Mouse (Mus musculus) cortical plate, adult 2 months (tissue): ENCODE results near the gene Cep68. TPM values are rescaled to one million over a fixed set of nuclear protein-coding genes. Genes with fewer than 3 reads are reported as not detected.

ENCODE experiments used
- H3K27ac ChIP-seq: fragments of 200-500 bp; 2 replicates; pipeline ENCODE4 v1.5.1; 2012; ENCODE audit warnings: low read length, control low read depth, inconsistent platforms; ENCODE audit not compliant: insufficient read depth
- H3K4me1 ChIP-seq: fragments of 200-500 bp; 2 replicates; pipeline ENCODE4 v1.6.1; 2011; ENCODE audit warnings: low read length; ENCODE audit not compliant: control insufficient read depth, insufficient read depth
- H3K4me3 ChIP-seq: fragments of 200-500 bp; 2 replicates; pipeline ENCODE4 v1.5.1; 2011; ENCODE audit warnings: mild to moderate bottlenecking, low read length, control low read depth; ENCODE audit not compliant: insufficient read depth
- CTCF ChIP-seq: fragments of 200-500 bp; IDR thresholded peaks from 2 replicates; pipeline ENCODE4 v1.5.1; 2011; ENCODE audit warnings: mild to moderate bottlenecking, control low read depth, low read length; ENCODE audit not compliant: insufficient read depth; ENCODE audit errors: extremely low read depth
- POLR2A ChIP-seq: fragments of 200-500 bp; IDR thresholded peaks from 2 replicates; pipeline ENCODE4 v1.6.1; 2011; ENCODE audit warnings: mild to moderate bottlenecking, low read length, control low read depth; ENCODE audit not compliant: insufficient read depth; ENCODE audit errors: extremely low read depth
- polyA plus RNA-seq: library from polyadenylated mRNA; depleted of rRNA; stranded (reverse); fragments of >200 nt; gene quantifications from 2 replicates; pipeline ENCODE4 v1.2.3, GENCODE M21; 2012

The Cep68 gene
- polyA plus RNA-seq, 1 experiment = 17.3 TPM

DNA sequence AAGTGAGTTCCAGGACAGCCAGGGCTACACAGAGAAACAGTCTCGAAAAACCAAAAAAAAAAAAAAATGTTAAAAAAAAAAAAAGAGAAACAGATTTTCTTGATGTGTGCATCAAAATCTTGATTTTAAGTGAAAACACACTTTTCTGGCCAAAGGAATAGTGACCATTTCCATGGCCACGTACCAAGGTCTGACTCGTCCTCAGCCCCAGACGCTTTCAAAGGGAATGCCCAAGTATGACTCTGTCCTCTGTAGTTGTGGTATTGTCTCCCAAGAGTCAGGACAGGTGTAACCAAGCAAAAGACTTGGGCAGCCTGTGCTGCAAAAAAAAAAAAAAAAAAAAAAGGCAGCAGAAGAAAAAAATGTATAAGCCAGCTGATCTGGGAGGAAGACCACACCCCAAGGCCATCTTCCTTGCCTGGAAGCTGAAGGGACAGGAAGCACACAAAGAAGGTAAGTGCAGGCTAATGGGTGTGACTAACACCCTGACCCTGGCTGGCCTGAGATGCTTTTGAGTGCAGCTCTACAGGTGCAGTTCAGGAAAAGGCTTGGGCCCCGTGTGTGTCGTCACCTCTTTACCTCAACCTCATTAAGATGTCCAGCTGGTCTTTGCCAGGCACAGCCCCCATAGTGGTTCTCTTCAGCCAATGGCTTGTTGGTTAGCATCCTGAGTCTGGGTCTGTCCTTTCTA lies 6.7 kb downstream of the Cep68 start:
- Histone ChIP-seq H3K4me1 (peaks cover 9% of the 10 kb centered on the region), H3K4me3 (no peak overlapping the region), H3K27ac (no peak overlapping the region)
- TF ChIP-seq CTCF = no peak
- no peak for TF ChIP-seq POLR2A

GRCm38 (mm10) chr11:20241311-20241710 lies 7.9 kb downstream of the Cep68 start:
- Histone ChIP-seq H3K4me3 (no peak overlapping the region), H3K4me1 (peaks cover 4% of the 10 kb centered on the region), H3K27ac (no peak overlapping the region)
- TF ChIP-seq CTCF (no peak), POLR2A (no peak)

GRCm38 (mm10) chr11:20240331-20240730 lies 8.9 kb downstream of the Cep68 start:
- H3K4me1 ChIP-seq = peaks cover 2% of the 10 kb centered on the region
- TF ChIP-seq CTCF (no peak), POLR2A (no peak)
- H3K27ac ChIP-seq = no peak overlapping the region; the same call in 1 of the 2 replicates
- H3K4me3 ChIP-seq = no peak overlapping the region

GRCm38 (mm10) chr11:20239279-20239861 lies 9.9 kb downstream of the Cep68 start:
- TF ChIP-seq CTCF = no peak
- no peak for TF ChIP-seq POLR2A
- peaks cover 2% of the 10 kb centered on the region; the same call in 1 of the 2 replicates for H3K4me1 ChIP-seq
- no peak overlapping the region for H3K4me3 ChIP-seq
- H3K27ac ChIP-seq = no peak overlapping the region

- H3K27ac ChIP-seq = no peak overlapping the region
- H3K4me3 ChIP-seq = no peak overlapping the region
- TF ChIP-seq CTCF = no peak
- no peak for TF ChIP-seq POLR2A
- H3K4me1 ChIP-seq = peaks cover 2% of the 10 kb centered on the region; the same call in 1 of the 2 replicates
Measured at GRCm38 (mm10) chr11:20237976-20238375, 11.3 kb downstream of the Cep68 start.

GRCm38 (mm10) chr11:20237018-20237417 lies 12.2 kb downstream of the Cep68 start:
- no peak overlapping the region for H3K27ac ChIP-seq
- H3K4me1 ChIP-seq = peaks cover 2% of the 10 kb centered on the region; the same call in 1 of the 2 replicates
- no peak overlapping the region for H3K4me3 ChIP-seq
- TF ChIP-seq POLR2A = no peak
- TF ChIP-seq CTCF = no peak

- Histone ChIP-seq H3K4me3 (no peak overlapping the region), H3K27ac (no peak overlapping the region), H3K4me1 (no peaks in the 10 kb centered on the region)
- TF ChIP-seq POLR2A (no peak), CTCF (no peak)
Measured at GRCm38 (mm10) chr11:20234233-20234632, 15.0 kb downstream of the Cep68 start.

GRCm38 (mm10) chr11:20232016-20232755 lies 17.0 kb downstream of the Cep68 start:
- TF ChIP-seq POLR2A = no peak
- TF ChIP-seq CTCF = no peak
- H3K4me3 ChIP-seq = no peak overlapping the region
- peak overlapping the region; percentile 58 for H3K27ac ChIP-seq
- H3K4me1 ChIP-seq = no peaks in the 10 kb centered on the region

DNA sequence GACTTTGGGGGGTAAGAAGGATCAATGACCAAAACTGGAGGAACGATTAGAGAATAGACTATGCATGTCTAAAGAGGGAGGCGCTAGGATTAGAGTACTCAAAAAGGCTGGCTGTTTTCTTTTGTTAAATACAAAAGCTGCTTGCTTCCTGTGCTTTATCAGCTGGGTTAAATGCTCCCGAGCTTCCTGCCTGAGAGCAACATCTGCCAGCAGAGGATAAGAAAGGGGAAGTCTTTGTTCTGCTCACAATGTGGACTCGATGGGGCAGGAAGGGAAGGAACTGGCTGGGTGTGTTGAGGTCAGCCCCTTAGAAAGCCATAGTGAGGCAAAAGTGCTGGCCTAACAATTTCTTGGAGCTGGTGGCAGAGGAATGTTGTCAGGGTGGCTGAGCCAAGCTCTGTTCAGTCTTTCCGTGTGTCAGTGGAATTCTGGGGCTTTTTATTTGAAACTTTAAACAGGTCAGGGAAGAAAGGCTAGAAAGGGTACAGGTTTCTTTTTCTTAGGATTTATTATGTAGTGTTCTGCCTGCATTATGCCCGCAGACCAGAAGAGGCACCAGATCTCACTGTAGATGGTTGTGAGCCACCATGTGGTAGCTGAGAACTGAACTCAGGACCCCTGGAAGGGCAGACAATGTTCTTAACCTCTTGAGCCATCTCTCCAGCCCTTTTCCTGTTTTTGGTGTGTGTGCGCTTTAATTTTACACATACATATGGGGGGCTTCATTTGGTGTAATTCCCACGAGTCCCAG lies 17.9 kb downstream of the Cep68 start:
- Histone ChIP-seq H3K4me1 (no peaks in the 10 kb centered on the region), H3K27ac (peak overlapping the region; percentile 83; the same call in 1 of the 2 replicates), H3K4me3 (no peak overlapping the region)
- TF ChIP-seq CTCF (0 out of 2 replicates have a peak, but pooled peaks have one; percentile 8), POLR2A (no peak)
